Mouse (Mus musculus) neural tube, embryonic 12.5 days (tissue): ENCODE measurements around the gene Ybx2. TPM values are rescaled to one million over a fixed set of nuclear protein-coding genes. Genes with fewer than 3 reads are reported as not detected.

Source experiments
- ATAC-seq: fragments of 200-750 bp; cut with Nextera tagmentation; 2 replicates; pipeline ENCODE4 v1.8.0; 2017; ENCODE audit warnings: low read depth, mild to moderate bottlenecking, moderate TSS enrichment, moderate library complexity; ENCODE audit not compliant: low FRiP score
- H3K27ac ChIP-seq: fragments of 300-500 bp; sonication (generic); 2 replicates; pipeline ENCODE4 v1.5.1; 2016
- H3K27me3 ChIP-seq: fragments of 300-500 bp; sonication (generic); replicated peaks from 2 replicates; pipeline ENCODE4 v1.6.1; 2016; ENCODE audit warnings: mild to moderate bottlenecking
- H3K36me3 ChIP-seq: fragments of 300-500 bp; sonication (generic); 2 replicates; pipeline ENCODE4 v1.6.1; 2016; ENCODE audit warnings: mild to moderate bottlenecking
- H3K4me1 ChIP-seq: fragments of 300-500 bp; sonication (generic); 2 replicates; pipeline ENCODE4 v1.6.1; 2016
- H3K4me2 ChIP-seq: fragments of 300-500 bp; sonication (generic); replicated peaks from 2 replicates; pipeline ENCODE4 v1.6.1; 2016; ENCODE audit warnings: mild to moderate bottlenecking
- H3K4me3 ChIP-seq: fragments of 300-500 bp; sonication (generic); 2 replicates; pipeline ENCODE4 v1.5.1; 2016
- H3K9ac ChIP-seq: fragments of 300-500 bp; sonication (generic); 2 replicates; pipeline ENCODE4 v1.6.1; 2016; ENCODE audit warnings: mild to moderate bottlenecking
- H3K9me3 ChIP-seq: fragments of 300-500 bp; sonication (generic); 2 replicates; pipeline ENCODE4 v1.6.1; 2016; ENCODE audit warnings: mild to moderate bottlenecking
- WGBS: fragments of 180-500 bp; shearing (Covaris S2); methylation state at CpG from one replicate; pipeline ENCODE4 v1.1.7; 2016; 5-methylcytosine and 5-hydroxymethylcytosine counted together
- polyA plus RNA-seq: library from polyadenylated mRNA; unstranded; fragments of >200 nt; fragmentation: Nextera tagmentation; extraction: Ambion mirVana; gene quantifications from 2 replicates; pipeline ENCODE4 v1.2.1, GENCODE M21; 2016

The Ybx2 gene
- 5.5 and 6.0 TPM in 2 replicates for polyA plus RNA-seq

DNA sequence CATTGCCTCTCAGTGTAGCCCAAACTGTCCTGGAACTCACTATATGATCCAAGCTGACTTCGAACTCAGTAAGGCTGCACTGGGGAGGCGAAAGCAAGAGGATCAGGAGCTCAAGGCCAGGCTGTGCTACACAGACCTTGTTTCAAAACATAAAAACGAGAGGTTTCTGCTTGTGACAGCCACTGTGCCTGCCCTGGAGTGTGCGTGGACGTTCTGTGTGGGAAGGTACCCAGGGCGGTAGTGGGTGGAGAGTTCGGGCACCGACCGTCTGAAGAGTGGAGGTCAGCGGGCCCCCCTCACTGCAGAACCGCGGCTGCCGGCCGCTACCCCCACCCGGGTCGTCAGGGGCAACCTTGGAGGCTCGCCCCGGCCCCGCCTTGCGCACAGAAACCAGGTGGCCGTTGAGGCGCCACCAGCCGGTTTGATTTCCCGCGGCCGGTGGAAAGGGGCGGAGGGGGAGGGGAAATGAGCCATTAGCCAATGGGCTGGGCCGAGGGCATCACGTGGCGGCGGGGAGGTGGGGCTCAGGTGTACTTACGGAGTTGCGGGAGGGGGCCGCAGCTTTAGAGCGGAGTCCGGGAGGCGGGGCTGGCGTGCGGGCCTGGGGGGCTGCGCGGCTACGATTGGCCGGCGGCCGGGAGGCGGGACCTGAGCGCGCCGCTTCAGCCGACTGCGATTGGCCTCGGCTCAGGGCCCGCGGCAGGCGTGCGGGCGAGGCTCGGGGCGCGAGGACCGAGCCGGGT lies at the start of gene Ybx2:
TSS of gene Ybx2 (plus strand) at position 660 of the 743 bp plus-strand sequence.
- Histone ChIP-seq H3K27ac (no peak within 1 kb of the TSS; the same call in 1 of the 2 replicates), H3K27me3 (peaks cover 41% of the 10 kb centered on the region), H3K9ac (peak within 1 kb of the TSS; percentile 64), H3K4me2 (peak within 1 kb of the TSS; percentile 100), H3K4me3 (peak within 1 kb of the TSS; percentile 56), H3K9me3 (no peaks in the 10 kb centered on the region), H3K36me3 (no peaks in the 10 kb centered on the region), H3K4me1 (peaks cover 23% of the 10 kb centered on the region)
- WGBS: 2% methylated on average over 53 of the region's 62 CpGs
- peak; percentile 86 for ATAC-seq

DNA sequence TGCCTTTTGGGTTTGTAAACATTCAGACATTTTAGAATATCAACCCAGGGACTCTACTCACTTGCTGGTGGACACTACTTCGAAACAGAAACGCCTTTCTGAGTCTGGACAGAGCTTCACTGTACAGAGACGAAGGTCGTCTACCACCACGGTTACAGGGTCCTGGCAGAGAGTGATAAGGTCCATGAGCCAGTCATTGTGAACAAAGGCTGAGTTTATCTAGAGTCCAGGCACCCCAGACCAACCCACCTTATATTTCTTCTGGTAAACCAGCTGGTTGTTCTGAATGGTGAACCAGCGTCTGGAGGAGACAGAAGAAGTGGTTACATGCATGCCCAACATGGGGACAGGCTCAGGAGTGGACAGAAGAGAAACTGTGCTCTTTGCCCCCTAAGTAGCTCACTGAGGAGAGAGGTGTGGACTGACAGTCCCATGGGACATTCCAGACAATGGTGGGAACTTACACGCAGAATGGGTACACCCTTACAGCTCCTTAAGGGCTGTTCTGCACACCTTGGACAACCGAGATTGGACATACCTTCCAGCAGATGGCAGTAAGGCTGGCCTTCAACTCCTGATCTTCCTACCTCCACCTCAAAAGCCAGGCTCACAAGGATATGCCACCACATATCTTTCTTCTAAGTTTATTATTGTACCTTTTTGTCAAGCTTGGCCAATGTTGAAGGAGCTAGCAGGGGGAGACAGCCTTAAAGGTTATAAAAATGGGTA lies 48.5 kb upstream of the Ybx2 start:
- 75% methylated on average over 8 of the region's 8 CpGs for WGBS
- H3K27ac ChIP-seq: no peak overlapping the region

DNA sequence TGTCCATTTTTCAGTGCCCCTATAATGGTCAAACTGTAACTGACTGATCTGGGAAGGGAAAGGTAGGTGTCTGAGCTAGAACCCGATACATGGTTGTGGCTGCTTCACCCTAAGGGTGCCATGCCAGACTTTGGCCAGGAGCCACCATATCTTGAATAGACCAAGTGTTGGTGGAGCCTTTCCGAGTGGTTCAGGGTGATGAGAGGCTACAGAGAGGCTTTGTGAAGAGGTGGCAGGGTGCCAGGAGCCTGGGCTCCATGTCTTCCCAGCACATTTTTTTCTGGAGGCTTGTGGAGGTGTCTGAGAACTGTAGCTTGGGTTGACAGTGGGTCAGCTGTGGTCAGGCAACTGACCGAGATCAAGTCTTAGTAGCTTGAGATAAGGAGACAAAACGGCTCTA lies 44.1 kb upstream of the Ybx2 start:
- 80% methylated on average over 4 of the region's 4 CpGs for WGBS
- Histone ChIP-seq H3K9me3 (no peaks in the 10 kb centered on the region), H3K4me3 (no peak overlapping the region), H3K4me1 (no peaks in the 10 kb centered on the region), H3K27me3 (no peaks in the 10 kb centered on the region), H3K9ac (no peak overlapping the region), H3K4me2 (no peak overlapping the region), H3K36me3 (no peaks in the 10 kb centered on the region), H3K27ac (no peak overlapping the region)
- ATAC-seq: no peak

More for the DNA sequence above, 48.5 kb upstream of the Ybx2 start:
- peaks cover 4% of the 10 kb centered on the region; the same call in 1 of the 2 replicates for H3K27me3 ChIP-seq
- H3K36me3 ChIP-seq: no peaks in the 10 kb centered on the region
- no peak overlapping the region for H3K4me3 ChIP-seq
- no peaks in the 10 kb centered on the region for H3K4me1 ChIP-seq
- H3K9me3 ChIP-seq: no peaks in the 10 kb centered on the region
- H3K4me2 ChIP-seq: no peak overlapping the region
- ATAC-seq: no peak
- H3K9ac ChIP-seq: no peak overlapping the region

DNA sequence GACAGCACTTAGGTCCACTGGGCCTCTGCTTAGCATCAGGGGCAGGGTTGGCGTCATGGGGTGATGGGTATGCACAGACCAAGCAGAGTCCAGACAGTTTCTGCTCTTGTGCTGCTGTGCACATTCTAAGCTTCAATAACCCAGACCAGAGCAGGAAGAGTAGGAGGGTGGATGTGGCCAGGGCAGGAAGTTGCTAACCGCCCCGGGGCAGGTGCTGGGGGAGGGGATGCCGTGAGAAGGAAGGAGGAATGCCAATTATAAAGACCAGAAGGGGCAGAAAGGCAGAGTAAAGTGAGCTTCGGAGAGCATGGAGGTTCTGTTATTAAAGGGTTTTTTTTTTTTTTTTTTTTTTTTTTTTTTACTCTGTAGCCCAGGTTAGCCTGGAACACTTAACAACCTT lies 40.9 kb upstream of the Ybx2 start:
- no peaks in the 10 kb centered on the region for H3K36me3 ChIP-seq
- ATAC-seq: no peak

DNA sequence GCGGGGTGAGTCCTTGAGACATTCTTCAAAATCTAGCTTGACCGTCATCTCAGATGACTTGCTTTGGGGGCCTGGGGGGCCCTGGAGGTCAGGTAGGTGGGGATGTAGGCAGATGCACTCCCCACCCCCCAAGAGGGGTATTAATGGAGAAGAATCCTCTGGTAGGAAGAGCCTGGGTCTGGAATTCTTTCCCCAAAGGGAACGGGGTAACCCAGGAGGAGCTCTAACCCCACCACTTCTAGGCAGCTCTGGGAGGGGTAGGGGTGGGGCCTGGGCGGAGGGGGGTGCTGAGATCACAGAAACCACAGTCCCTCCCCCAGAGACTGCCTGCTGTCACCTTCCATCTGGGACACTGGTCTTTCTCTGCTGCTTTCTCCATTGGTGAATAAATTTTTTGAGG lies 40.3 kb upstream of the Ybx2 start, which contains the start of gene Acap1:
TSS of gene Acap1 (minus strand) at position 249 of the 400 bp plus-strand sequence.
- no peak within 1 kb of the TSS for H3K4me3 ChIP-seq
- H3K9ac ChIP-seq: no peak within 1 kb of the TSS
- no peaks in the 10 kb centered on the region for H3K36me3 ChIP-seq
- no peaks in the 10 kb centered on the region for H3K9me3 ChIP-seq
- ATAC-seq: no peak
- no peak within 1 kb of the TSS for H3K27ac ChIP-seq
- no peaks in the 10 kb centered on the region for H3K27me3 ChIP-seq
- WGBS: 73% methylated on average over 4 of the region's 4 CpGs
- no peak within 1 kb of the TSS for H3K4me2 ChIP-seq
- peaks cover 10% of the 10 kb centered on the region for H3K4me1 ChIP-seq

More for the DNA sequence above, 40.9 kb upstream of the Ybx2 start:
- Histone ChIP-seq H3K4me1 (peaks cover 7% of the 10 kb centered on the region), H3K27ac (no peak overlapping the region), H3K9me3 (no peaks in the 10 kb centered on the region), H3K9ac (no peak overlapping the region), H3K27me3 (no peaks in the 10 kb centered on the region), H3K4me3 (no peak overlapping the region), H3K4me2 (no peak overlapping the region)
- WGBS: 92% methylated on average over 5 of the region's 5 CpGs

DNA sequence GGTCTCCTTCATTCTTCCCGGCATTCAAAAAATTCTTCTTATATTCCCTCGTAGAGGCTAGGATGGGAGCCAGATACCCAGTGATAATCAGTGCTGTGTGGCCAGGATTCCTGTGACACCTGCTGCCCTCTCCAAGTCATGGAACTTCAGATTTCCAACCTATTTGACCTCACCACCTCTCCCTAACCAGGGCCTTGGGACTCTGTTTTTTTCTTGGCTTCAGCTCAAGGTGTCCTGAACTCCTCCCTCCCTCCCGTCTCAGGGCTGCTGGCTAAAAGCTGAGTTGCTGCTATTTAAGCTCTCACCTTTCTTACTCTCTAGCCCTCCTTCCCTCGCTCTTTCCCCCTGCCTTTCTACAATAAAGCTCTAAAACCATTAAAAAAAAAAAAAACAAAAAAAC lies 35.7 kb upstream of the Ybx2 start:
- H3K27ac ChIP-seq: no peak overlapping the region
- 36% methylated on average over 4 of the region's 4 CpGs for WGBS

DNA sequence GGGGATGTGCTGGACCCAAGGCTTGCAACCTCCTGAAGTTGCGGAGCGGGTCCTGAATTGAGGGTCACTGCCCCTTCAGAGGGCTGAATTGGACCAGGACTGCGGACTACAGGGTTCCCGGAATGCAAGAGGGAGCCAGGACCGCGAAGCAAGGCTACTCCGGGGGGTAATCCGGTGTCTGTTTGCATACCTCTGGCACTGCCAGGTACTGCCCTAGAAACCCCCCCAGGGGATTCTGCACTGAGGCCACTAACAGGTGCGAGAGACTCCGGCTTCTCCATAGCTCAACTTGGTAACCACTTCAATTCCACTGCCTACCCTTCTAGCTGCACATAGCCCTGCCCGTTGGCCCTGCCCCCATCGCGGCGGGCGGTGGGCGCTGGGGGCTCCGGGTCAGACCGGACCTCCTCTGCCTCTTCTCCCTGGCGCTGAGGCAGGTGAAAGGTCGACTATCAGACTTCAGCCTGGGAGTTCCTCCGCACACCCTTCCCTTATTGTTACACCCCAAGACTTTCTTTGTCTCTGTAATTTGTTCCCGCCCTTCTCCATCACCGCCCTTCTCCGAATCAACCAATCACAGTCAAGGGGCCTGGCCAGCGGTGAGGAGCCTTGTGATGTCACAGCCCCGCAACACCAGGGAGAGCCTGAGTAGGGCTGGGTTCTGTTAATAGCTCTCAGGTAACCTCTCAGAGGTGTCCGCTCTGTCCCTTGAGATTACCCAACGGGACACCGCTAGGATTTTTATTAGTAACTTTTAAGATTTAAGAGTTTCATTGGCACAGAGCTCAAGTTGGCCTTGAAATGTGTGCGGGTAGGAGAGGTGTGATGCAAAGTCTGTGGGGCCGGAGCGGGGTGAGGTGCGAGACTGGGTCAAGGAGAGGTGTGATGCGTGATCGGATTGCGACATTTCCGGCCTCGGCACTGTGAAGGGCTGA lies 34.9 kb upstream of the Ybx2 start, which contains the start of the genes 2810408A11Rik and Neurl4:
TSS of gene 2810408A11Rik (minus strand) at position 517 of the 935 bp plus-strand sequence.
TSS of gene Neurl4 (plus strand) at position 602 of the 935 bp plus-strand sequence.
- H3K4me2 ChIP-seq: peak within 1 kb of the TSS; percentile 86
- ATAC-seq: peak; percentile 94
- WGBS: under 1% methylated on average over 38 of the region's 38 CpGs
- no peaks in the 10 kb centered on the region for H3K9me3 ChIP-seq
- H3K36me3 ChIP-seq: peaks cover 23% of the 10 kb centered on the region
- H3K4me3 ChIP-seq: peak within 1 kb of the TSS; percentile 77
- H3K27ac ChIP-seq: peak within 1 kb of the TSS; percentile 83
- H3K27me3 ChIP-seq: no peaks in the 10 kb centered on the region
- peaks cover 21% of the 10 kb centered on the region for H3K4me1 ChIP-seq
- H3K9ac ChIP-seq: peak within 1 kb of the TSS; percentile 93

More for the DNA sequence above, 35.7 kb upstream of the Ybx2 start:
- peak overlapping the region; percentile 93; the same call in 1 of the 2 replicates for H3K9ac ChIP-seq
- H3K4me3 ChIP-seq: peak overlapping the region; percentile 77
- H3K9me3 ChIP-seq: no peaks in the 10 kb centered on the region
- peaks cover 14% of the 10 kb centered on the region for H3K36me3 ChIP-seq
- no peak for ATAC-seq
- peak overlapping the region; percentile 86 for H3K4me2 ChIP-seq
- peaks cover 21% of the 10 kb centered on the region for H3K4me1 ChIP-seq
- no peaks in the 10 kb centered on the region for H3K27me3 ChIP-seq

DNA sequence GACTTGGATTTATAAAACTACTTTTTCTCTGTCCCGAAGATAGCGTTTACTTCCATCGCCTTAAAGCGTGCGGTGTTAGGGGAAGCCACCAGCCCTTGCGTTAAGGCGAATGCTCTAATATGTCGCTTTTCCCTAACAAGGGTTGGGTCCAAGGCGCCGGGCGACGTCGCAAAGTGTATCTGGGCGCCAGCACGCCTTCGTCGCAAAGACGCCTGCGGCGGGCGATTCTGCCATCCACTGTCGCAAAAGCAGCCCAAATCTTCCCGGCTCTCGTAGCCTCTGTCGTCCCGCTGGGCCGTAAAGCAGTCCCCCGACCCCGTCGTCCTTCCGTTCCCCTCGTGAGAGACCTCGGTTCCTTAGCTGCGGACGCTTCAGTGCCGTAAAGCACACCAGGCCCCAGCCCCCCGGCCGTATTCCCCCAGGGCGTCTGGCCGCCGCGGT lies 34.2 kb upstream of the Ybx2 start:
- under 1% methylated on average over 42 of the region's 42 CpGs for WGBS
- Histone ChIP-seq H3K27ac (peak overlapping the region; percentile 83), H3K27me3 (no peaks in the 10 kb centered on the region), H3K9me3 (no peaks in the 10 kb centered on the region), H3K9ac (peak overlapping the region; percentile 93), H3K4me2 (peak overlapping the region; percentile 86), H3K4me3 (peak overlapping the region; percentile 77), H3K36me3 (peaks cover 30% of the 10 kb centered on the region), H3K4me1 (peaks cover 21% of the 10 kb centered on the region)
- peak; percentile 83 for ATAC-seq

DNA sequence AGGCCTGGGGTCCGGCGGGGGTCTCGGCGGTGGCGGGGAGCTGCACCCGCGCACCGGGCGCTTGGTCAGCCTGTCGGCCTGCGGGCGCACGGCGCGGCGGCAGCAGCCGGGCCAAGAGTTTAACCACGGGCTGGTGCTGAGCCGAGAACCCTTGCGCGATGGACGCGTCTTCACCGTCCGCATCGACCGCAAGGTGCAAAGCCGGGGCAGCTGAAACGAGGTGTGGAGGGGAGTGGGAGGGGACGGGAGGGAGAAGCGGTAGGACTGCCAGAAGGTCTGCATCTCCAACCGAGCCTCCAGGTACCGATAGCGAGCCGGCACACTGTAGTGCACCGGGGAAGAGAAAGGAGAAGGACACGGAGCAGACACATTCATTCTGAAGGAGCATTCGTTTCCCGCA lies 33.6 kb upstream of the Ybx2 start:
- H3K9me3 ChIP-seq: no peaks in the 10 kb centered on the region
- peak overlapping the region; percentile 83 for H3K27ac ChIP-seq
- WGBS: under 1% methylated on average over 39 of the region's 39 CpGs
- H3K4me1 ChIP-seq: peaks cover 21% of the 10 kb centered on the region
- peaks cover 35% of the 10 kb centered on the region for H3K36me3 ChIP-seq
- H3K4me3 ChIP-seq: peak overlapping the region; percentile 77
- H3K9ac ChIP-seq: peak overlapping the region; percentile 93
- H3K4me2 ChIP-seq: peak overlapping the region; percentile 86
- no peak for ATAC-seq
- H3K27me3 ChIP-seq: no peaks in the 10 kb centered on the region

DNA sequence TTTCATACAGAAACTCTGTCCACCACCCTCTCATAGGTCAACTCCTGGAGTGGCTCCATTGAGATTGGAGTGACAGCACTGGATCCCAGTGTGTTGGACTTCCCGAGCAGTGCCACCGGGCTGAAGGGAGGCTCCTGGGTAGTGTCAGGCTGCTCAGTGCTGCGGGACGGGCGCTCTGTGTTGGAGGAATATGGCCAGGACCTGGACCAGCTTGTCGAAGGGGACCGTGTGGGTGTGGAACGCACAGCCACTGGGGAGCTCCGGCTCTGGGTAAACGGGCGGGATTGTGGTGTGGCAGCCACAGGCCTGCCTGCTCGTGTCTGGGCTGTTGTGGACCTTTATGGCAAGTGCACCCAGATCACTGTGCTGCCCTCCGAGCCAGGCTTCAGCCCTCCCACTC lies 32.6 kb upstream of the Ybx2 start:
- H3K4me3 ChIP-seq: peak overlapping the region; percentile 77
- no peaks in the 10 kb centered on the region for H3K27me3 ChIP-seq
- H3K36me3 ChIP-seq: peaks cover 45% of the 10 kb centered on the region
- peak overlapping the region; percentile 86 for H3K4me2 ChIP-seq
- no peak overlapping the region for H3K27ac ChIP-seq
- H3K4me1 ChIP-seq: peaks cover 21% of the 10 kb centered on the region
- no peaks in the 10 kb centered on the region for H3K9me3 ChIP-seq
- 88% methylated on average over 13 of the region's 13 CpGs for WGBS
- no peak for ATAC-seq
- H3K9ac ChIP-seq: no peak overlapping the region

DNA sequence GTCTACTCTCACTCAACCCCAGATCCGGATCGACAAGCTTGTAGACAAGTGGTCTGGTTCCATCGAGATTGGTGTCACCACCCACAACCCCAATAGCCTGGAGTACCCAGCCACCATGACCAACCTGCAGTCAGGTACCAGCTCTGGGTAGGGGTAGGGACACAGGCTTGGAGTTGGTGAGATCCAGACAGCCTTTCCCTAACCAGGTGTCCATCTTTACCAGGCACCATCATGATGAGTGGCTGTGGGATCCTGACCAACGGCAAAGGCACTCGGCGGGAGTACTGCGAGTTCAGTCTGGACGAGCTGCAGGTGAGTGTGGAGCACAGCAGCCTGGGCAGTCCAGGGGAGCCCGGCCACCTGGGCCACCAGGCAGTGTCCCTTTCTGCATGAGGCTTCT lies 31.3 kb upstream of the Ybx2 start:
- no peaks in the 10 kb centered on the region for H3K27me3 ChIP-seq
- no peaks in the 10 kb centered on the region for H3K9me3 ChIP-seq
- no peak overlapping the region for H3K9ac ChIP-seq
- 92% methylated on average over 9 of the region's 9 CpGs for WGBS
- no peak overlapping the region for H3K4me2 ChIP-seq
- H3K36me3 ChIP-seq: peaks cover 57% of the 10 kb centered on the region
- H3K4me3 ChIP-seq: no peak overlapping the region
- no peak for ATAC-seq
- H3K4me1 ChIP-seq: peaks cover 18% of the 10 kb centered on the region
- H3K27ac ChIP-seq: no peak overlapping the region
